Mouse (Mus musculus) heart, postnatal 0 days (tissue): ENCODE results near the gene Rexo1.

ENCODE experiments used
- CTCF ChIP-seq: IDR thresholded peaks from 2 replicates; pipeline ENCODE4 v1.5.1; 2016; ENCODE audit warnings: antibody characterized with exemption, control low read depth, low read depth
- EP300 ChIP-seq: IDR thresholded peaks from 2 replicates; pipeline ENCODE4 v1.6.1; 2016; ENCODE audit warnings: antibody characterized with exemption, low read depth

GRCm38 (mm10) chr10:80504724-80505123 lies 56.6 kb downstream of the Rexo1 start:
- TF ChIP-seq CTCF (no peak), EP300 (no peak)
